Mouse (Mus musculus) T-helper 17 cell (primary cell): ENCODE results near the gene 2310011J03Rik.

Experiments used
- in situ Hi-C, 2 experiments: fragments of 300-600 bp; cut with MboI, MseI; formaldehyde crosslinking; loops; 1 replicate in 1 of 2; 2 replicates in 1 of 2; pipeline ENCODE4 v1.15.1; 2025; ENCODE audit warnings: high pct_unique_total_duplicates in 2 of 2

2310011J03Rik gene

DNA sequence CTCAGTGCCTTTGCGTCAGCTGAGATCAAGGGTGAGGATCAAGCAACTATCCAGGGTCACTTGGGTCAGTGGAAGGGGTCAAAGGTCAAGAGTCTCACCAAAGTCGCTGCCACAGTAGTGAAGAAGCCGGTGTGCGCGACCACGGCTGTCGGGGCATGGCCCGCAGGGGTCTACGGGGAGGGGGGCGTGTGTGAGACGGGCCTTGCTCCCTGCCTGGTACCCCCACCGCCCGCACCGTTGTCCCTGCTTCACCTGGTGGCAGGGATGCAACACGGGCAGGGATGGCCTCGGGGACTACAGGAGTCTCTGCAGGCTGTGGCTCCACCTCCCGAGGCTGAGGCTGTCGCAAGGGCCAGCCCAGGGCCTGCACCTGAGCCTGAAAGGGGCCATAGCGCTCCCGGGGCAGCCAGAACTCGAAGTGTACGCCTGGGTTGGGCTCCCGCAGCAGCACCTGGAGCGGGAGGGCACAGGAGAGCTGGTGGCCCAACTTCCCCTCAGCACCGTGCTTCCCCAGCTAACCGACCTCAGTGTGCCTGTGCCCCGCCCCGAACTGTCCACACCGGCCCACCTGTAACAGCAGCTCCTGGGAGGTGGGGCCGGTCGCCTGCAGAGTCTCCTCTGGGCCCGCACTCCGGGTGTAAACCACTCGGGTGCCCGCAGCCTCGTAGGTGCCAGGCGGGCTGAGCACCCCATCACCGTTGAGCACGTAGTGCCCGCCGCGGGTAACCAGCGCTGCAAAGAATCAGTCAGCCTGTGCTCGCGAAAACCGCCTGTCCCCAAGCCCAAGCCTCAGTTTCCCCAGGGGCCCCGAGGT lies 21.4 kb upstream of the 2310011J03Rik start:
- in situ Hi-C loops = no loop called here

- in situ Hi-C loops = no loop called here
These were observed 20.7 kb upstream of the 2310011J03Rik start for GRCm38 (mm10) chr10:80341026-80341425.

DNA sequence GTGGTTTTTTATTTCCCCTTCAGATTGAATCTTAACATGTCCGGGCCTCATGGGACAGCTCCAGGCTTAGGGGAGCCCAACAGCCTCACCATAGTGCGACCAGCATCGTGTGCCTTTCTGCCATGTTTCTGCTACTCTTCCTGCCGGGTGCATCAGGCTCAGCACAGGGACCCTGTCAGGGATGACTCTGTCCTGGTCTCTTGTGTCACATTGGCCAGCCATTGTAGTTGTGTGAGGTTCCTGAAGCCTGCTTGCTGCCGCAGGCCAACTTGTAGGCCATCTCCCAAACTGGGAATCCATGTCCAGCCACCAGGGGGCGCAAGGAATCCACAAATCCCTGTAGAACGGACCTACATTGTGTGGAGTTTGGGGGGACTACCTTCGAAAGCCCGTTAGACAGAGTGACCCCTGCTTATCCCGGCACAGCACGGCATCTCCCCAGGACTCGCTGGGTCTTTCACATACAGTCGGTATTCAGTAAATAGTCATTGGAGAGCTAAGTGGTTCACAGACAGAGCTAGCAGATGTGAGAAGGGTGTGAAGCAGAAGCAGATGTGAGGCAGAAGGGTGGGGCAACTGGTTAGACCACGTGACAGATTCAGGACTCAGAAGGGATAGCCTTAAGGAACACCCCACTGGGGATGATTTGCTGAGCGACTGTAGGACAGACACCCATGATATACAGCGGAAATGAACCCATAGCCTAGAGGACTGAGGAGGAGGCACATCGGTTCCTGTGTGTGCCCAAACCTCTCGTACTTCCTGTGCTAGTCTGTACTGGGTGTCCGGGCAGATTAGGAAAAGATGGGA lies 19.8 kb upstream of the 2310011J03Rik start:
- in situ Hi-C loops = loop anchor here (5.0 kb wide), 2 partner anchors 32 to 37 kb away; no protein-coding TSS in a partner anchor

DNA sequence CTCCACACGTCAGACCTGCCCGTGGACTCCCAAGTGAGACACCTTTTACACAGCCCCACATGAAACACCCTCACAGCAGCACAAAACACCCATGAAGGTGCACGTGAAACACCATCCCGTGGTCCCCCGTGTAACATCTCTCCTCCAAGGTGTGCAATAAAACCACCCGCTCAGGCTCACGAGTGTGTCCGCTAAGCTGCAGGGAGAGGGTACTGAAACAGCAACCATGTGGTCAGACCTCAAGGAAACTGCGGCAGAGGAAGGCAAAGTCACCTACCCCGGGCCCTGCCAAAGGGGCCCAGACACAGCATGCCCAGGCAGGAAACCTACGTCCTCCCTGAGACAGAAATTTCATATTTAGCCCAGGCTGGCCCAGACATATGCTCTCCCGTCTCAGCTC lies 15.9 kb upstream of the 2310011J03Rik start:
- in situ Hi-C loops = loop anchor here (5.0 kb wide), 2 partner anchors 36 to 41 kb away; no protein-coding TSS in a partner anchor

GRCm38 (mm10) chr10:80332525-80332989 lies 12.2 kb upstream of the 2310011J03Rik start:
- in situ Hi-C loops = no loop called here

DNA sequence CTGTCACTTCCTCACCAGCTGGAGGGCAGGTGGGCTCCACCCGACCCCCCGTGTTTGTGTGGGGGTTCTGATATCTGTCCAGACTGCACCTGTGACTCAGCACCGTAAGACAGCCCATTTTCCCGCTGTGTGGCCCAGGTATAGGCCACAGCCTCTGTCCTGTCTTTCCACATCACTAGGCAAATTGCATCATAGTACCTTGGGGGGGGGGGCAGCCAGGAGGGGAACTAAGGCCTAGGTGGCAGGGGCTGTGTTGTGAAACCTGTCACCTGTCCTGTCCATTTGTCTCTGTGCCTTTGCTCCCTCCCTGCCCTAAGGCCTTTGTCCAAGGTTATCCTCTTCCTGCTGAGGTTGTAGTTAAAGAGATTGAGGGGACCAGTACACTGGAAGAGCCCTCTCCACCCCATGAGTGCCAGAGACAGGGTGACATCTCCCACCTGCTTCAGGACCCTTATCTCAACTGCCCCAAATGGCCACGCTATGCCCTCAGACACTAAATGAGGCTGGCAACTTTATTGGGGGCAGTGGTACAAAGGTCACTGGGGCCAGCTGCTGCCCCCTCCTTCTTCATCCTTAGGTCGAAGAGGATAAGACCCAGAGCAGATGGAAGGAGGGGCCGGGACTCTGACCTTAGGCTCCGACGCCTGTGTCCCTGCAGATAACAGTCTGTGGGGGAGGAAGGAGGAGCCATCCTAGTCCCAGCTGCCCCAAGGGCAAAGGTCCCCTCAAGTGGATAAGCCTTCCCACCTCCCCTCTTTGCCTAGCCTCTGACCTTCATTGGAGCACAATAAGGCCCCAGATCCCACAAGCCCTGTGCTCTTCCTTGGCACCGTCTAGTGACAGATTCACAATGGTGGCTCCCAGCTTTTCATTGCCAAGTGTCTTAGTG lies 11.5 kb upstream of the 2310011J03Rik start:
- in situ Hi-C loops = no loop called here

GRCm38 (mm10) chr10:80330888-80331287 lies 10.6 kb upstream of the 2310011J03Rik start:
- in situ Hi-C loops = no loop called here

GRCm38 (mm10) chr10:80330084-80330483 lies 9.7 kb upstream of the 2310011J03Rik start:
- in situ Hi-C loops = no loop called here

- in situ Hi-C loops = no loop called here
These were observed 9.1 kb upstream of the 2310011J03Rik start, which contains the start of the genes Pcsk4 and Reep6 for GRCm38 (mm10) chr10:80329273-80330081. Gene Pcsk4, minus strand, starts transcription at chr10:80329498. Gene Reep6, plus strand, starts transcription at chr10:80329953.

DNA sequence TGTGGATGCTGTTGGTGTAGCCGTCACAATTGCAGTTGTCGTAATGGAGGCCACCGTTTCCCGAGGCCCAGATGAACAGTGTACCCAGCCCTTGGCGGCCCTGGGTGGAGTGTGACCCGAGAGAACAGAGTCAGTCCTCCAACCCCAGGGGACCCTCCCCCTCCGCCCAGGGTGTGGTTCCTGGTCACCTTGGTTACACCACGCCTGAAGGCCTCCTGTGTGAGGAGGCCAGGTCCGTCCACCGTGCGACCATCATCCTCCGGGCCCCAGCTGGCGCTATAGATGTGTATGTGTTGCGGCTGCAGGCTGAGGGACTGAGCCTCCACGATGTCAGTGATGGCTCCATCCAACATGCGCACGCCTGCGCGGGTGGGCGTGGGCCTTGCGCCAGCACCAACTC lies 4.7 kb upstream of the 2310011J03Rik start:
- in situ Hi-C loops = no loop called here

- in situ Hi-C loops = no loop called here
These were observed 4.0 kb upstream of the 2310011J03Rik start for GRCm38 (mm10) chr10:80324120-80325037.

- in situ Hi-C loops = no loop called here
These were observed 3.2 kb upstream of the 2310011J03Rik start for GRCm38 (mm10) chr10:80323261-80324119.

DNA sequence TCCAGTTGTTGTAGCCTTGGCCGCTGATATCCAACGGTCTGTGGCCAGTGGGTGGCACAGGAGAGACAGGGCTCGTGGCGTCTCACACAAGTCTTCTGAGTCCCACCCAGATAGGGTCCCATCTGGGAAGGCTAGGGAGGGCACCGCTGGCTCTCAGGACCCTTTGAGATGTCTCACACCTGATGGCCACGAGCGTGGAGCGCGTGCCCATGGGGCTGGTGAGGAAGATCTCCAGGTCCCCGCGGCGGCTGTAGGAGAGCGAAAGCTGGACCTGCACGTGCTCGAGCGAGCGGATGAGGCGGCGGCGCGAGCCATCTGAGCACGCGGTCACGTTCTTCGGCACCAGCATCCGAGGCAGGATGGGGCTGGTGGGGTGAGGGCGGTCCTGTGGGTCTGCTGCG lies 2.5 kb upstream of the 2310011J03Rik start:
- in situ Hi-C loops = no loop called here

DNA sequence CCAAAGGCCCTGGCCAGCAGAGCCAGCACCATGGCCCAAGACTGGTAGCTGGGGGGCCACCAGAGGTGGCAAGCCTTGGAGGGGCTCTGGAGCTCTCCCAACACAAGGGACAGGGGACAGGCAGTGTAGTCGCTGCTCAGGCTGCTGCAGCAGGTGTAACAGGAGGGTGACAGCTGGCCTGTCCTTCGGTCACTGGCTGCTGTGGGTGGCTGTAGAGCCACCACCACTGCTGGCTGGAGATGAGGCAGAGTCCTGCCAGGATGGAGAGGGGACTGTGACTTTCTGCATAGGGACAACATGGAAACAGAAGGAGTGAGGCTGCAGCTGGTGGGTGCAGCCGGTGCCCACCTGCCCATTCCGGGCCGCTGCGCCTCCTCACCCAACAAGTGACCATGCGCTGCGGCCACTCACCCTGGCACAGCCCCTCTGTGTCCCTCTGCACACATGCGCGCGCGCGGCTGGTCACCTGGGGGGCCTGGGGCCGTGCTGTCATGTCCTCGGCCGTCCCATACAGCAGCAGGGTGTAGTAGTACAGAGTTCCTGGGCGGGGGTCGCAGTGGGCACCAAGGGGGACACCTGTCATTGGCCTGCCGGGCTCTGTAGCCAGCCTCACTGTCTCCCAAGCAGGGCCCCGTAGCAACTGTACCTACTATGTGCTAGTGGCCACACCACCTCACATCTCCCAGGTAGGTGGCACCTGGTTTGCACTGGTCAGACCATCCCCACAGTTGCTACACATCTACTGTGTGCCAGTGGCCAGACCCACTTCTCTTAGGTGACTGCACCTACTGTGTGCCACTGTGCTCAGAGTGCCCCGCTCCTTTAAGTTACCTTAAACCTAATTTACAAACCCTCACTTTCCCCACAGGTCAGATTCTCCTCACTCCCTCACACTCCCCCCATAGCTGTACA lies 1.6 kb upstream of the 2310011J03Rik start:
- in situ Hi-C loops = no loop called here

DNA sequence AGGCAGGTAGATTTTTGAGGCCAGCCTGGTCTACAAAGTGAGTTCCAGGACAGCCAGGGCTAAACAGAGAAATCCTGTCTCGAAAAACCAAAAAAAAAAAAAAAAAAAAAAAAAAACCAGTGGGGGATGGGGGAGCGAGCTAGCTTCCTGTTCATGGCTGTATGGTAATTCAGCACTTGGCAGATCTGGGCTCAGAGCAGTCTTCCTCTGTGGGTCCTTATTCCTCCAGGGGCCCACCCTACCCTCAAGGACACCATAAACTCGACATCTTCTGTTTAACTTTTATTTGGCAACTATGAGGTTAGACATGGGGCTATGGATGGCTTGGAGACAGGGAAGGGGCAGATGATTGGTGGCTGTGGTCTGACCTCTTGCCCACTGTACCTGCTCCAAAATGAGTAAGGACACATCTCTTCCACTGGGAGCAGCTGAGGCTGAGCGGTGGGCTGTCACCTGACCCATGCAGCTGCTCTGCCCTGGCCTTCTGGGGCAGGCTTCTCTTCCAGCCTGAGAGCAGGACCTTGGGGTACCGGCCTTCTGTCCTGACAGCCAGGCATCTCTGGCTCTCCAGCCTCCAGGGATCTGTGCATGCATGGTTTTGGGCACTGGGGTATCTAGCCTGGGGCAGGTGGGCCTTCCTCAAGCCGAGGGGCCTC lies 805 bp upstream of the 2310011J03Rik start:
- in situ Hi-C loops = no loop called here

DNA sequence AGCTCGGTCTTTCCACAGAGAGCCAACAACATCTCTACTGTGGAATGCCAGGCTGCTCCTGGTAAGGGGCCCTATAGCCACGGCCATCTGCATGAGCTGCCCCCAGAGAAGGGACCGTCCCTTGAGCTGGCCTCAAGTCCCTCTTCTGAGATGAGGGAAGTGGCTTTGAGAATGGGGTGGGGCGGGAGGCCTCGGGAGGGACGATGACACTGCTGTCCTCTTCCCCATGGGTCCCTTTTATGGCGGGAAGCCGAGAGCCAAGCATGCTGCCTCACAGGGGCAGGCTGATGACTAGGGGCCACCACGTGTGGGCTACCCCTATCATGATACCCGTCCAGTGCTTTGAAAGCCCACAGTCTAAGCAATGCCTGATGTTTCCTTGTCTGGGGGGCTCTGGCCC lies 3.3 kb downstream of the 2310011J03Rik start:
- in situ Hi-C loops = no loop called here

- in situ Hi-C loops = no loop called here
These were observed 4.0 kb downstream of the 2310011J03Rik start for GRCm38 (mm10) chr10:80316359-80316781.
